Mouse (Mus musculus): Measurements from ENCODE around the gene Gdf15. TPM values are rescaled to one million over a fixed set of nuclear protein-coding genes. Genes with fewer than 3 reads are reported as not detected.
"Not testable (repeated sequence)": the region's sequence is repeated elsewhere in the genome, so short reads cannot be mapped to it uniquely, and the experiment has no call there.

Gene Gdf15
- total RNA-seq, 2 experiments from 2014 or later = 1.4 to 2.0 TPM

- peak in 1 of 2 experiments; percentile 10 for DNase-seq
These were observed 26.1 kb downstream of the Gdf15 start for GRCm38 (mm10) chr8:70605871-70606779.

GRCm38 (mm10) chr8:70604558-70604957 lies 27.7 kb downstream of the Gdf15 start:
- no peak for DNase-seq

- DNase-seq = no peak
These were observed 30.0 kb downstream of the Gdf15 start for GRCm38 (mm10) chr8:70602139-70602811.

- peak; percentile 75 to 80 for DNase-seq
These were observed 31.0 kb downstream of the Gdf15 start for GRCm38 (mm10) chr8:70601271-70601649.

GRCm38 (mm10) chr8:70600473-70601270 lies 31.6 kb downstream of the Gdf15 start:
- DNase-seq = peak; percentile 54 to 59

- DNase-seq = no peak
These were observed 32.6 kb downstream of the Gdf15 start for GRCm38 (mm10) chr8:70599507-70600290.

- peak in 1 of 2 experiments; percentile 20 for DNase-seq
These were observed 33.5 kb downstream of the Gdf15 start for GRCm38 (mm10) chr8:70598722-70599121.

GRCm38 (mm10) chr8:70598283-70598682 lies 34.0 kb downstream of the Gdf15 start:
- DNase-seq = peak; percentile 69 to 80

- no peak for DNase-seq
These were observed 34.6 kb downstream of the Gdf15 start for GRCm38 (mm10) chr8:70597417-70598272.

- DNase-seq = no peak
These were observed 35.4 kb downstream of the Gdf15 start for GRCm38 (mm10) chr8:70596775-70597416.

GRCm38 (mm10) chr8:70596216-70596615 lies 36.0 kb downstream of the Gdf15 start:
- DNase-seq = no peak

- no peak for DNase-seq
These were observed 36.4 kb downstream of the Gdf15 start for GRCm38 (mm10) chr8:70595811-70596210.

- no peak for DNase-seq
These were observed 37.4 kb downstream of the Gdf15 start for GRCm38 (mm10) chr8:70594621-70595564.

GRCm38 (mm10) chr8:70593961-70594609 lies 38.2 kb downstream of the Gdf15 start, which contains the start of gene Isyna1:
Isyna1 (plus strand) TSS chr8:70594373.
- peak; percentile 89 to 90 for DNase-seq

- peak; percentile 41 to 54 for DNase-seq
These were observed 39.1 kb downstream of the Gdf15 start for GRCm38 (mm10) chr8:70593173-70593572.

GRCm38 (mm10) chr8:70591569-70591968 lies 40.7 kb downstream of the Gdf15 start:
- no peak for DNase-seq

- not testable (repeated sequence) for DNase-seq
These were observed 44.3 kb downstream of the Gdf15 start for GRCm38 (mm10) chr8:70587955-70588354.

- DNase-seq = peak; percentile 75
These were observed 47.0 kb downstream of the Gdf15 start for GRCm38 (mm10) chr8:70585258-70585652.
